Mouse (Mus musculus) MEL (cell line): ENCODE results near the gene Galnt10.

ENCODE experiments used
- CHD2 ChIP-seq: IDR thresholded peaks from 2 replicates; pipeline ENCODE4 v1.6.1; 2011; ENCODE audit warnings: low read length, improper control_type of control experiment
- CTCF ChIP-seq, 3 experiments: IDR thresholded peaks in 2 of 3; conservative IDR thresholded peaks in 1 of 3; 2 replicates each; pipeline ENCODE4 v1.5.1; 2011 to 2012; ENCODE audit warnings: low read length in 3 of 3, low read depth in 2 of 3, mild to moderate bottlenecking in 2 of 3, improper control_type of control experiment in 1 of 3, inconsistent platforms in 1 of 3, mixed read lengths in 1 of 3, moderate library complexity in 1 of 3; ENCODE audit not compliant: control insufficient read depth in 1 of 3, insufficient read depth in 1 of 3, poor library complexity in 1 of 3, severe bottlenecking in 1 of 3
- ETS1 ChIP-seq: IDR thresholded peaks from 2 replicates; pipeline ENCODE4 v1.6.1; 2012; ENCODE audit warnings: low read depth, mild to moderate bottlenecking, inconsistent platforms, low read length, improper control_type of control experiment, moderate library complexity
- GATA1 ChIP-seq: IDR thresholded peaks from 2 replicates; pipeline ENCODE4 v1.6.1; 2011; ENCODE audit warnings: low read depth, low read length, improper control_type of control experiment
- MAX ChIP-seq: IDR thresholded peaks from 2 replicates; pipeline ENCODE4 v1.6.1; 2011; ENCODE audit warnings: low read length, improper control_type of control experiment
- MYC ChIP-seq: IDR thresholded peaks from 2 replicates; pipeline ENCODE4 v1.6.1; 2011; ENCODE audit warnings: low read depth, mild to moderate bottlenecking, low read length, improper control_type of control experiment, moderate library complexity
- POLR2A ChIP-seq, 2 experiments: IDR thresholded peaks; 2 replicates each; pipeline ENCODE4 v1.6.1; 2011 to 2012; ENCODE audit warnings: low read length in 2 of 2, mild to moderate bottlenecking in 2 of 2, control low read depth in 1 of 2, improper control_type of control experiment in 1 of 2, low read depth in 1 of 2, moderate library complexity in 1 of 2; ENCODE audit not compliant: control insufficient read depth in 1 of 2, insufficient read depth in 1 of 2, poor library complexity in 1 of 2
- RCOR1 ChIP-seq: IDR thresholded peaks from 2 replicates; pipeline ENCODE4 v1.6.1; 2012; ENCODE audit warnings: low read depth, mild to moderate bottlenecking, inconsistent platforms, low read length, improper control_type of control experiment
- ZMIZ1 ChIP-seq: IDR thresholded peaks from 2 replicates; pipeline ENCODE4 v1.6.1; 2012; ENCODE audit warnings: low read depth, mild to moderate bottlenecking, inconsistent platforms, low read length, improper control_type of control experiment, moderate library complexity
- ZNF384 ChIP-seq: IDR thresholded peaks from 2 replicates; pipeline ENCODE4 v1.6.1; 2012; ENCODE audit warnings: low read depth, mild to moderate bottlenecking, inconsistent platforms, low read length, improper control_type of control experiment

GRCm38 (mm10) chr11:57725926-57726325, 80.7 kb downstream of the Galnt10 start:
- TF ChIP-seq ZMIZ1 (no peak), CTCF (IDR thresholded peaks at IDR 0.05 in 2 of 3, conservative IDR thresholded peaks at IDR 0.05 in 1 of 3; ENCODE audit: control insufficient read depth in 1 of 3, insufficient read depth in 1 of 3, low read depth in 2 of 3, low read length in 3 of 3, poor library complexity in 1 of 3, severe bottlenecking in 1 of 3) (no peak), MYC (no peak), POLR2A (IDR thresholded peaks at IDR 0.05; ENCODE audit: control insufficient read depth in 1 of 2, insufficient read depth in 1 of 2, low read depth in 1 of 2, low read length in 2 of 2, poor library complexity in 1 of 2) (no peak), CHD2 (no peak), ZNF384 (no peak), RCOR1 (no peak), GATA1 (no peak), ETS1 (no peak), MAX (no peak)
